Mouse (Mus musculus) brain, adult 2 months (tissue): ENCODE results near the gene Mif4gd.

ENCODE experiments used
- DNase-seq: peaks from one replicate; pipeline ENCODE4 v3.0.0; 2011; ENCODE audit warnings: low read depth, low spot score

Mif4gd gene

DNA sequence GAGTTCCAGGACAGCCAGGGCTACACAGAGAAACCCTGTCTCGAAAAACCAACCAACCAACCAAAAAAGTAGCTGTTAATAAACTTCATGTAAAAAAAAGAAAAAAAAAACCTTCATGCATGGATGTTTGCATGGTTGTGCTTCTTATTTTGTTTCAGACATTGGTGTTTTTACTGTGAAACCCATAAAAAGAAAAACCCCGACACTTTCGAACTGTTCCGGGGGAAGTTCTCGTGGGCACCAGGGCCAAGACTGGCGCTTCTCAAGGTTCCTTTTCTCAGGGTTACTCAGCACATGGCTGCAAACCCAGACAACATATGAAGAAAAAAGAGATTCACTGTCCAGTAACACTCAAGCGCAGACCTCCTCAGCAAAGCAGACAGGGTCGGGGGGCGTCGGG lies 20.1 kb upstream of the Mif4gd start:
- no peak for DNase-seq

DNA sequence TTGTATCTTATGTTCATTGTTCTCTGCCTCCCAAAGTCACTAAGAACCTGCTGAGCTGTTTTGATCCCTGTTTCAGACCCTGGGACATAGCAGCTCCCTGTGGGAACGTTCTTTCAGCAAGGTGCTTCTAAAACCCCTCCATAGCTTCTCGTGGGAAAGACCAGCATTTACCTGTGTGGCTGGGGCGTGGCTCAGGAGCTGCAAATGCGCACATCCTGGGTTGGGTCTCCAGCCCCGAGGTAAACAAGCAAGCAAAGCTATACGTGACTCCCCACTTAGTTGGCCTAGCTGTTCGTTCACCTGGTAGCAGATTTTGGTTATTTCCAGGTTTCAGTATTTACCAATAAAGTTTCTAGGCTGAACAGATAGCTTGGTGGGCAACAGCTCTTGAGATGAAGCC lies 19.5 kb upstream of the Mif4gd start:
- no peak for DNase-seq

DNA sequence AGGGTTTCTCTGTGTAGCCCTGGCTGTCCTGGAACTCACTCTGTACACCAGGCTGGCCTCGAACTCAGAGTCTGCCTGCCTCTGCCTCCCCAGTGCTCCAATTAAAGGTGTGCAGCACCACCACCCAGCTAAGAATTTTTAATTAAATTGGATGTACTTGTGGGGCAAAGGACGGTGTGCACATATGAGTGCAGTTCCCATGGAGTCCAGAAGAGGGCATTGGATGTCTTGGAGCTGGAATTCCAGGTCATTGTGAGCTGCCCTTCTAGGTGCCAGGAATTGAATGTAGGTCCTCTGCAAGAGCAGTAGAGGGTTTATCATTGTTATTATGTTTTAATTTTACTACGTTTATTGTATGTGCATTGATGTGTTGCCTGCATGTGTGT lies 18.7 kb upstream of the Mif4gd start:
- DNase-seq, result peak; percentile 69

DNA sequence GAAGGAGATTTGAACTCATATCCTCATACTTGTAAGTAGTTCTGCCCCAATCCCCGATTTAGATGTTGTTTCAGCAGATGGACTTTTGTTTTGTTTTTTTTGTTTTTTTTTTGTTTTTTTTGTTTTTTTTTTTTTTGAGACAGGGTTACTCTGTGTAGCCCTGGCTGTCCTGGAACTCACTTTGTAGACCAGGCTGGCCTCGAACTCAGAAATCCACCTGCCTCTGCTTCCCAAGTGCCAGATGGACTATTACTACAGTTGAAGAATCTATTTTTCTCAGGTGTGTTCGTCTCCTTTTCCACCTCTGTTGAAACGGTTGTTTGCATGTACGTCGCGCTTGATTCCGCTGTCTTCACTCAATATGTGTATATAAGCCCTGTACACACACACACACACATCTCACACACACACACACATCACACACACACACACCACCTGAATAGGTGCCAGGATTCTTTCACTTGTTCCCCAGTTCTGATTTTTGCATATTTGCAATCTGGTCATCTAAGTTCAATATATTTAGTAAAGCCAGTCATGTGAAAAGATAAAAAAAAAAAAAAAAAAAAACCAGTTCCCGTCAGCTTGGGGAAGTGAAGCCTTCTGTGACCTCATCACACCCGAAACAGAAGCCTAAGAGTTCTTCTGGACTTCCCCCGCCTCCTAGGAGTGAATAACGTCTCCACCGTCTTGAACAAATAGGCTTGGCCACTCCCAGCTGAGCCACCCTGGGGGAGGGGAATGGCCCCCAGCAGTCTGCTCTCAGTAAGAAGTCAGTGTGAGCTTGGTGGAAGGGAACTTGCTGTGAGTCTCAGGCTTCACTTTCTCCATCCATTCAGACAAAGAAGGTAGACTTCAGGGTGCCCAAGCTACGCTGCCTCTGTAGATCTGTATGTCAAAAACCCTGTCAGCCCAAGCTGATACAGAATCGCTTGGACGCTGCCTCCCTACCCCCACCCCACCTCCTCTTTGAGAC lies 18.0 kb upstream of the Mif4gd start:
- DNase-seq, result peak; percentile 61

DNA sequence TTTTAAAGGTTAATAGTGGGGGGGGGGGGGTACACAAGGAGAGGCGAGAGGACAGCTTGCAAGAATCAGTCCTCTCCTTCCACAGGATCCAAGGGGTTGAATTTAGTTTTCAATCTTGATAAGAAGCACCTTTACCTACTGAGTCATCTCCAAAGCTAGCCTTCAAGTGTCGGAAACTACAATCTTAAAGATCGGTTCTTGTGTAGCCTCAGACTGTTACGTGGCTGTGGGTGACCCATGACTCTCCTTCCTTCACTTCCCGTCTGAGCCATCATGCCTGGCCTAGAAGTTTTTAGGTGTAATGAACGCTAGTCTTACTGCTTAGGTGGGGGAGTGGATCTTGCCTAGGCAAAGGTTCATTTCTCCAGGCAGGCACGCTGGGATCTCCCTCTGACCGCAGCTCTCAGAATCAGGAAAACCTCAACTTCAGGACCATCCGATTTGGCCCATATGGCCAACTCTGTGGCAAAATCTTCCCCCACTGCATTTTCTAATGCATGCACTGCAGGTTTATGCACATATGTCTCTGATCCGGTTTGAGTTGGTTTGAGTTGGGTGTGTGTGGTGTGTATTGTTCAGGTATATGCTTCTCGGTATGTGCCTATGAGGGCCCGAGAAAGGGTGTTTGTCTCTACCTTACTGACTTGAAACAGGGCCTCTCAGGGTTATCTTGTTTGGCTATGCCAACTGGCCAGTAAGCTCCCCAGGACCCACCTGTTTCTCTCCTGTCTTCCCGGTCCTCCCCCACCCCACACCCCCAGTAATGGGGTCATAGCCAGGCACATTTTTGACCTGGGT lies 17.2 kb upstream of the Mif4gd start:
- no peak for DNase-seq

DNA sequence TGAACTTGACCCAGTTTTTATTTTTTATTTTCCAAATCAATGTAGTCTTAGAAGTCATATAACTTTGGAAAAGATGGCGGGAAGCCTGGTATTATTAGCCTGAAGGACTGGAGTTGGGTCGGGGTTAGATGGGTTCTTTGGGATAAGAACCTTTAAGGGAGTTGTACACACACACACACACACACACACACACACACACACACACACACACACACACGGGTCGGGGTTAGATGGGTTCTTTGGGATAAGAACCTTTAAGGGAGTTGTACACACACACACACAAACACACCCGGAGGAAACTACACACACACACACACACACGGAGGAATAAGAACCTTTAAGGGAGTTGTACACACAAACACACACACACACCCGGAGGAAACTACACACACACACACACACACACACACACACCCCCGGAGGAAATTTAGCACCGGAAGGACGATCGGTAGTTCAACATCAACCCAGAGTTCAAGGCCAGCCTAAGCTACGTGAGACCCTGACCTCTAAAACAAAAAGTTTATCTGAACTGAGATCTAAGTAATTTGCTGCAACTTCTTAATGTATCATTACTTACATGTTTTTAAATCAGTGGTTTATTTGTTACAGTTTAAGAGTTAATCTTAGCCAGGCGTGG lies 15.8 kb upstream of the Mif4gd start:
- no peak for DNase-seq

DNA sequence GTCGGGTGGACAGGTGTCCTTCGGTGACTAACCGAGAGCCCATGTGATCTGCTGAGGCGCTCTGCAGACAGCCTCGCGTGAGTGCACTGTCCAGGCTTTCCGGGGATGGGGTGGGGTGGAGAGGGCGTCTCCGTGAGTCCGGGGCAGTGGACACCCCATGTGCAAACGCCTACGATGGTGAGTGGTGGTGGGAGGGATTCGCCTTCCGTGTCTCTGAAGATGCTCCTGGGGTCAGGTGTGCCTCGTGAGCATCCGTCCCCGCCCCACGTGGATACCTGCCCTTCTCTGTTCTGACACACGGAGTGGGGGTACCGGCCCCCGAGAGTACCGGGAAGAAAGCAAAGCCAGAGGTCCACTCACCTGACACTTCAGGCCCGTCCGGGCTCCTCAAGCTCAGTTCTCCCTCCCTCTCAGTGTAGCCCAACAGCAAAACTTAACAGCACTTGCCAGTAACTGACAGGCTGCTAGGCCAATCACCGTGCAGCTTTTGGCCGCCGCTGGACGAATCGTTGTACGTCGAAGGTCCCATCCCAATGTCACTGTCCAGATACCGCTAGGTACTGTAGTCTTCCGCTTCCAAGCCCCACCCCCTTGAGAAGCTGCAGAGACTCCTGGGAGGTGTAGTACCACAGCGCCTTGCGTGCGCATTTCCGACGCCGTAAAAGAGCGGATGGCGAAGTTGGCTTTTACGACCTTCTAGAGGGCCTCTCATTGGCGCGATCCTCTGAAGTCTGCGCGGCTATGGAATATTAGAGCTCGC lies 15.1 kb upstream of the Mif4gd start, which contains the start of gene Slc25a19:
Gene Slc25a19, minus strand, starts transcription at position 591 of the 760 bp plus-strand sequence.
- peak; percentile 100 for DNase-seq

DNA sequence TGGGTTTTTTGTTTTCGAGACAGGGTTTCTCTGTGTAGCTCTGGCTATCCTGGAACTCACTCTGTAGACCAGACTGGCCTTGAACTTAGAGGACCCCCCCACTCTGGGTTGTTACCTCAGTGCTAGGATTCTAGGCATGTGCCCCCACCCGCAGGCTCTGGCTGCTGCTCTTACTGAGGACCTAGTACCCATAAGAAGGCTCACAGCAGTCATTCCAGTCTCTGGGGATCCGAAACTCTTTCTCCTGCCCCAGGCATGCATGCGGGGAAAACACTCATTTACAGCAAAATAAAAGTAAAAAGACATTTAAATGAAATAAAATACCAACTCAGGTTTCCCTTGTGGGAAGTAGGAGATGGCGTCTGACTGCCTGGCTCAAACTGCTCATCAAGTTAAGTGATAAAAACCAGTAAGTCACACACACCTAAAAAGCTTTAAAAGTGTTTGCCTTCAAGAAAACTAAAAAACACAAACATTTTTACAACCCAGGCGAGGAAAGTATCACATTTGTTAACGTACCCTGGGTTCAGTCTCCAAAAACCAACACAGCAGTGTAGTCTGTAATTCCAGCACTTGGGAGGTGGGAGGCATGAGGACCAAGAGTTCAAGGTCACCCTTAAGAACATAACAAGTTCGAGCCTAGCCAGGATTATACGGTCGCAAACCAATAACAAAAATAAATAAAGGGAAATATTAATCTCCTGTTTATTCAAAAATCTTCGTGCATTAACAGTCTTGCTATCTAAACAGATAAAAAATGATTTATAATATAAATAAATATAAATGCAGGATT lies 14.3 kb upstream of the Mif4gd start:
- no peak for DNase-seq

DNA sequence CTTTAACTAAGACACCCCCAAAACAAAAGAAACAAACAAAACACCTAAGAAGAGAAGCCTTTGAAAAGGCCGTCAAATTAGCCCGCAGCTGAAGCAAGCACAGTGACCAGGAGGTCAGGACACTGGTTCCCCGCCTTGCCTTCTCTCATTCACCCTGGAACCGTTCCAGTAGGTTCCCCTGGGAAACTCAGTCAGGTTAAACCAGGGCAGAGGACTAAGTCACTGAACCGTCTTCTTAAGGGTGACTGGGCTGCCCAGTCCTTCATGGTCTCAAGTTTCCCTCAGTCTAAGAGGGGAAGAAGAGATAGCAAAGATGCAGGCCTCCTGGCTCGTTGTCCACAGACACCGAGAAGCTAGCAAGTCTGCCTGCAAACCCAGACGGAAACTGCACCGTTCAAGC lies 13.1 kb upstream of the Mif4gd start:
- DNase-seq, result no peak

DNA sequence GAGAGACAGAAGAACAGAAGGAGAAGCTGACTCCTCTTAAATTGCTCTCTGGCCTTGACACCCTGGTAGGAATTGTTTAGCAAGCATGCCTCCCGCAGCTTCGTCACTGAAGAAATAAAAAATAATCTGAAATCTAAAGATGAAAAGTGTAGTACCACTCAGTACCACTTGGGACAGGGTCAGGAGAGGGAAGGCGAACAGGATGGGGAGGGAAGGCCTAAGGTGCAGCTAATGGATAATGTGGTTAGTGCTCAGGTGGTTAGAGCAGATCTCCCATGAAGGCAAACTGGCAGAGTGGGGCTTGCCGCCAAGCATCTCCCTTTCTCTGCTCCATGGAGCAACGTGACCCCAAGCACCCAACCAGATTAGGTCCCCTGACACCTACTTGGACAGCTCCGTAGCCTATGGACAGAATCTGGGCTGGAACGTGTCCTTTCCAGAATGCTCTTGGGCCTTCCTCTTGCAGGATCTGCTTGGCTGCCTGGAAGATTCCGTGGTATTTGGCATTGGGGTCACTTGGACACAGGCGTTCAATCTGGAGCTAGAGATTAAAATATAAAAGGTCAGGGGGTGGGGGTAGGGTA lies 10.8 kb upstream of the Mif4gd start:
- DNase-seq, result peak; percentile 34

DNA sequence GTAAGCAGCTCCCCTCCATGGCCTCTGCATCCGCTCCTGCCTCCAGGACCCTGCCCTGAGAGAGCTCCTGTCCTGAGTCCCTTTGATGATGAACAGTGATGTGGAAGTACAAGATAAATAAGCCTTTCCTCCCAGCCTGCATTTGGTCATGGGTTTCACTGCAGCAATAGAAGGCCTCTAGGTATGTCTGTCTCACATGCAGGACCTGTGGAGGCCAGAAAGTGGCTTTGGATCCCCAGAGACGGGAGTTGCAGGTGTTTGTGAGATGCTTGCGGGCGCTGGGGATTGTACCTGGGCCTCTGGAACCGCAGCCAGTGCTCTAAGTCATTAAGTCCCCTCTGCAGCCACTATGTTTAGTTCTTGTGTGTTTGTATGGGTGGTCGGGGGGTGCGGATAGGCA lies 7.2 kb upstream of the Mif4gd start:
- no peak for DNase-seq

DNA sequence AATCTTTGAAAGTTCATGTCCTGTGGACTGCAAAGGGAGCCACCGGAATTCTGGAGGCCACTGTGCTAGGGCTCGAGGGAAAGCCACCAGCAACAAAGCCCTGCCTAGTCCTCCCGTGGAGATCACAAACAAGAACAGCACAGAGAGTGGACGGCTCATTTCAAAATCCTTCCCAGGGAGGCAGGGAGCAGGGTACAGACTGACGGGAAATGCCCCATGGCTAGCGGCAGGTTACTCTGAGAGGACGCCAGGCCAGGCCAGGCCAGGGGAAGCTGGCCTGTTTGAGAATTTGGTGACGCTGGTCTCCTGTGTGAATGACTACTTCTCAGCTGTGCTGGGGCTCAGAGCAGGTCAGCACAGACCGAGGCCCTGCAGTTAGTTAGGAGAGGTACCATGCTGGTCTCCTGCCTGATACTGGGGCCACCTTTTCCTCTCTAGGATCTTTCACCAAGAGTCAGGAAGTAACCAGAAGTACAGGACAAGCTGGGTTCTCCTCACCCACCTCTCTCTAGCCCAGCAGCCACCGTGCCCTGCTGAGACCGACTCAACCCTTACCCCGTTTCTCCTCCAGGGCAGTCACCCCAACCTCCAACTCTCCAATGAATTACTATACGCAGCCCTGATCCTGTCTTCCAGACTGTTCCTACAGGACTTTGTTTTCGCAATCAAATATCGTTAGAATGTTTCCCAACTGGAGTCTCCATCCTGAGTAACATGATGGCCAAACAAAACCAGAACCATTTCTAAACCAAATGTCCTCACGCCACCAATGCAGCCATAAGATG lies 6.2 kb upstream of the Mif4gd start:
- DNase-seq, result no peak

DNA sequence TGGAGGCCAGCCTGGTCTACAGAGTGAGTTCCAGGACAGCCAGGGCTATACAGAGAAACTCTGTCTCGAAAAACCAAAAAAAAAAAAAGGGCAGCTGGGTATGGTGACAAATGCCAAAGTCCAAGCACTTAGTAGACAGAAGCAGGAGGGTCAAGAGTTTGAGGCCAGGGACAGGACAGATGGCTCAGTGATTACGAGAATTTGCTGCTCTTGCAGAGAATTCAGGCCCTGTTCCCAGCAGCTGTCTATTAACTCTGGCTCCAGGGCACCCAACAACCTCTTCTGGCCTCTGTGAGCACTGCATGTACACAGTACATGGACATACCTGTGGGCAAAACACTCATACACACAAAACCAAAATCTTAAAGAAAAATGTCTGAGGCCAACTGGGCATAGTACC lies 5.2 kb upstream of the Mif4gd start:
- DNase-seq, result no peak

DNA sequence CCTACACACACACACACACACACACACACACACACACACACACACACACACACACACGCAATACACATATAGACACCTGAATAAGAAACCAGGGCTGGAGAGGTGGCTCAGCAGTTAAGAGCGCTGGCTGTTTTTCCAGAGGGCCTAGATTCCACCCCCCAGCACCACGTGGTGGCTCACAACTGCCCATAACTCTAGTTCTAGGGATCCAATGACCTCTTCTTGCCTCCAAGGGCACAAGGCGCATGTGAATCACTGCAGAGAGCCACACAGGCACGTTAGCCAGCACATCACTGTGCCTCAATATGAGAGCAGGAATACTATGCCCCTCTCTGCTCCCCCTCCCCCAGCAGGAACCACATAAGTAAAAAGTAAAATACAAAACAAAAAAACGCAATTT lies 4.1 kb upstream of the Mif4gd start:
- DNase-seq, result no peak

DNA sequence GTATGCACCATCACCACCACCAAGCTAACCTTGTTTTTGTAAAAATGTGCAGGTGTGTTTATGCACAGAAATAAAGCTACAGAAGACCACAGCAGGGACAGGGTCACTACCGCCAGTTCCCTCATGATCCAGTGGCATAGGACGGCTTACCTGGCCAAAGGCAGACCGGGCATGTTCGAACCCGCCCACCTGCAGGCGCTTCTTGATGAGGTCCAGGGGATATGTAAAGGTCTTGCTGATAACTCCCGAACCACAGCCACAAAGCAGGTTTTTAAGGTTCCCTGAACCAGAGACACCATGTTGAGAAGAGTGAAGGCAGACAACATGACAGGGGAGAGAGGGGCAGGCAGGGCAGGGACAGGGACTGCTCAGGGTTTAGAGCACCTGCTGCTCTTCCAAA lies 3.6 kb upstream of the Mif4gd start:
- no peak for DNase-seq

DNA sequence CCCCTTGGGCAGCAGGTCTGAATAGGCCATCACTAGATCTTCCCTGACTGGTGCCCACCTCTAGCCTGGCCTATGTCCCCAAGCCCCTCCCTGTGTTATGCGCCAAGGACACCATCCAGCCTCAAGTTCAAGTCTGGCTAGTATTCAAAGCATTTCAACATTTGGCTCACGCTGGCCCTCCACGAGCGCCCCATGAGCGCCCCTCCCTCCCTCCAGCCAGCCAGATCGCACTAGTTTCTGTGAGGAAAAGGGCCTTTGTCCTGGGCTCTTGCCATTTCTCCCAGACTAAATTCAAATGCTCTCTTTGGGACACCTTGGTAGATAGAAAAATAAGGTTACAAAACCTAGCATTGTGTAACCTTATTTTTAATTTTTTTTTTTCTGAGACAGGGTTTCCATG lies 3.1 kb upstream of the Mif4gd start:
- no peak for DNase-seq

DNA sequence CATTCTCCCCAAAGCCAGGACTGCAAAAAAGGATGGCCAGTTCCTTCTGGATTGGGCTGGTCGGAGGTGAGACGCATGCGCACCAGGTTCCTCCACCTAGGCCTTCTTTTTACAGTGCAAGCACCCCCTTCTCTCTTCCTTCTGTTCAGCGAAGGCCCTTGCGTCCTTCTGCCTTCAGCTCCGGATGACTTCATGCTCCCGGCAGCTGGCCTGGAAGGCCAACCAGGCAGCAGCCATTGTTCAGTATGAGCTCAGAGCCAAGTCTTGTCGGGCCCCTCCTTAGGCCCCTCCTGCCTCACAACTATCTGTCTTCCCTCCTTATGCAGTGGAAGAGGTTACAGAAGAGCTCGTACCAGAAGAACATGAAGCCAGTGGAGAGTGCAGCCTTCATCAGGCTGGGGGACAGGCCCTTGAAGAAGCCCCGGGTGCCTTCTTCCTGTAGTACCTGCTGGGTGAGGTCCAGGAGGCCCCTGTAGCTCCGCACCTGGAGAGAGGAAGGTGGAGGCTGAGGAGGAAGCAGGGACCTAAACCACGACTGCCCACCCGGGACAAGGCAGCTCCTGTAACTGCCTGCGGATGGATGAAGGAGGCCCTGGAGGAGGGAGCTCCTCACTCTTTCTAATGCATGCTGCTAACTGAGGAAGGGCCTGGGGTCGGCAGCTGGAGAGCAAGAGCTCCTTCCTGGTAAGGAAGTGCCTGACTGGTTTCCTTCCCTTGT lies 2.5 kb upstream of the Mif4gd start:
- DNase-seq, result no peak

DNA sequence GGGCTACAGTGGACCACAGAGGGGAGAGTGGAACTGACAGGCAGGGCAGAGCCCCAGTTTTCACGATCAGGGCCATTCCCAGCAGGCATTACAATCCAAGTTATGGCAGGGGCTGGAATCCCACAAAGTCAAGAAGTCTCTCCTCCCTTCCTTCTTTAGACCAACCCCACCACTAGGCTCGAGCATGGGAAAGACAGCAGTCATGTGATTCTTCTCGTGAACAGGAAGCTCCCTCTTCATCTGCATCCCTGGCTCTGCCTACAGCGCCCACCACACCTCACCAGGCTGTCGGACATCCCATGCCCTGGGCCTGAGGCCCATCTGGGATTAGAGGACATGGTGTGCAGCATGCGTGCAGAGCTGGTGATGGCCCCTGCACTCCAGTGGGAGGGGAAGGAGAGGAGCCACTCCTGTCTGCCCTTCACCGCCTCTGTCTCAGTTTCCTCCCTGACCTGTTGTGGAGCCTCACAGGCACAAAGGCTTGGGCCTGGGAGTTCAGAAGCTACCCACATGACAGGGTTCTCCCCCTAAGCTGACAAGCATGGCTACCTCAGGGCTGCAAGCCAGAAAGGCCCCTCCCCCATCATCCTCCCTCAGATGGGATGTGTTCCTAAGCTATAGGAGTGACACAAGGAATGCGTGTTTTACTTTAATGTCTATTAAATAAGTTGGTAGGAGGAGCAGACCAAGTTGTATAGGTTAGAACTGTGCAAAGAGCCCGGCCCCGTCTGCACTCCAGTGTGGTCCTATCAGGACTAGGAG lies 1.8 kb upstream of the Mif4gd start:
- no peak for DNase-seq
